Mouse (Mus musculus) brain, embryonic 14.5 days (tissue): Measurements from ENCODE around the gene Rpp25l. TPM values are rescaled to one million over a fixed set of nuclear protein-coding genes. Genes with fewer than 3 reads are reported as not detected.

Experiments used
- DNase-seq: peaks from one replicate; pipeline ENCODE4 v3.0.0-alpha.2; 2011; ENCODE audit warnings: low read depth
- CTCF ChIP-seq: fragments of 200-500 bp; IDR thresholded peaks from 2 replicates; pipeline ENCODE4 v1.5.1; 2012; ENCODE audit warnings: inconsistent platforms, mild to moderate bottlenecking, moderate library complexity, borderline replicate concordance; ENCODE audit not compliant: insufficient read depth, insufficient read length; ENCODE audit errors: extremely low read depth
- POLR2A ChIP-seq: fragments of 200-500 bp; IDR thresholded peaks from 2 replicates; pipeline ENCODE4 v1.6.1; 2012; ENCODE audit warnings: mild to moderate bottlenecking, inconsistent platforms, borderline replicate concordance; ENCODE audit not compliant: poor library complexity, insufficient read depth, insufficient read length, severe bottlenecking; ENCODE audit errors: extremely low read depth
- polyA plus RNA-seq: library from polyadenylated mRNA; depleted of rRNA; stranded (reverse); fragments of >200 nt; gene quantifications from 2 replicates; pipeline ENCODE4 v1.2.3, GENCODE M21; 2012; rRNA removed

Gene Rpp25l
- polyA plus RNA-seq = 53.9 and 79.7 TPM in 2 replicates

DNA sequence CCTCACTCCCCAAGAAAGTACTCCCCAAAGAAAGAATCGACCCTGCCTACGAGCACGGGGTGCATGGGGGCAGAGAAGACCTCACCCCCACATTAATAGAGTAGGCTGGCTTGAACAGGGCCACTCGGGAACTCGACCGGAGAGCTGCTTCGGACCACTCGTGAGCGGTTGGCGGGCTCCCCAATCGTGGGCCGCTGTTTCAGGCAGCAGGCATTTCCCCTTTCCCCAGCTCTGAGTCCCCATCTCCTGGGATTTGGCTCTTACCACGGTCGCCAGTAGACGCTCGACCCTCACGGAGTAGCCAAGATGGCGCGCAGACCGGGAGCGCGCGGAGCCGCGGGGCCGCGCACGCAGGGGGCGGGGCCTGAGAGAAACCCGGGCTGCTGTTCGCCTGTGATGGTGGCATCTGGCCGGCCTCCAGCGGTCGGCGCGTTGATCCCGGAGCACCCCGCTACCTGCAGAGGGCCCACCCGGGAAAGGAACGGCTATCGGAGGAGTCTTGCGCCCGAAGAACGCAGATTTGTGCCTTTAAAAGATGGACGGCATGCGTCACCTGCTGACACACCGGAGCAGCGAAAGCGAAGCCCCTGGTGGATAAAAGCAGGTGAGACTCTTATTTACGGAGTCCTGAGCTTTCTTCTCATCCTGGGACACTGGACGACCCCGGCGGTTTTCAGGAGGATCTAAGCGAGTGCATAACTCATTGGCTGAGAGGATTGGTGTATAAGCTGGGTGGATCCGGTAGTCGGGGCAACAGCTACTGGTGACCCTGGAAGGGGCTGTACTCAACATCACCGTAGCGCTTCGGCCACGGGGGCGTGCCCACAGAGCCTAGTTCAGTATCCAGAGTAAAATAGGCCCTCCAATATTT is at the start of gene Rpp25l:
TSS of gene Rpp25l (minus strand) at position 338 of the 871 bp plus-strand sequence.
- TF ChIP-seq POLR2A (peak; percentile 91), CTCF (peak; percentile 43)

GRCm38 (mm10) chr4:41762688-41763114 is 49.4 kb upstream of the Rpp25l start:
- DNase-seq = peak; percentile 60

More for the DNA sequence above, at the start of gene Rpp25l:
- peak; percentile 90 for DNase-seq

DNA sequence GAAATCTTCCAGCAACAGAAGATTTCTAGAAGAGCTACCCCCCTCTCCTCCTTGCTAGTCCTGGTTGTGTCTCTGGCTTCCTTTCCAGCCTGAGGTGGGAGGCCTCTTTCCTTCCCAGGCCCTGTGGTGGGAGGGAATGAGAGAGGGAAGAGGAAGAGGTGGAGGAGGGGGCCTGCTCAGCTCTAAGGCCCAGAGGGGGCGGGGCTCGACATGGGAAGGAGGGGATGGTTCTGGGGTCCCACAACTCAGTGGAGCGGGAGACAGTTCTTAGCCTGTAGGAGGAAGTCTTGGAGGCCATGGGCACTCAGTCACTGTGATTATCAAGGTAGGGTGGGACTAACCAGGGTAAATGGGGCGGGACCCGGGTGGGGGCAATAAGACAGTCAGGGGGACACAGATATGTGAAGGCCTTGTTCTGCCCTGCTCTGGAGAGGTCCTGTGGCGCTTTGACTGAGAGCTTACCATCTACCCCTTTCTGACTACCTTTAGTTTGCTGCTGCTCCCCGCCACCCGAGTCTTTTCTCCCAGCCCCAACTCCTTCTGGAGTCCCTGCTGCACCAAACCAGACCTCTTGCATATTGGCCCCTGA is 48.9 kb upstream of the Rpp25l start:
- TF ChIP-seq CTCF (no peak), POLR2A (no peak)
- DNase-seq = peak; percentile 11

DNA sequence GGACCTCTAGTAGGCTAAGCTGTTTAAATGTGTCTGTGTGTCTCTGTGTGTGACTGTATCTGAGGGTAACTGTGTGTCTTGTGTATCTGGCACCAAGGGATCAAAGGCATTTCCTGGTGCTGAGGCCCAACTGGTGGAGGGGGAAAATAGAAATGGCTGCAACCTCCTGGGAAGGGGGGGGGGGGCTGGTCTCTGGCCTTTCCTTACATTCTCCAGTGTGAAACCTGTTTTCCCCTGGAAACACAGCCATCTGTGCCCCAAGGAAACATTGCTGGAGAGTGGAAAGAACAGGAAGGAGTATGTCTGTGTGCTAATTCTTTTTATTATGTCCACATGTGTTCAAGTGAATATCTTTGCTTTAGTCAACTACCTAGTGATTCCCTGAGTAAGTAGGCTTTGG is 48.3 kb upstream of the Rpp25l start:
- DNase-seq = no peak
- no peak for TF ChIP-seq POLR2A
- TF ChIP-seq CTCF = no peak

- no peak for DNase-seq
- TF ChIP-seq CTCF (no peak), POLR2A (no peak)
Measured at GRCm38 (mm10) chr4:41760911-41761310, 47.6 kb upstream of the Rpp25l start.

- peak; percentile 89 for DNase-seq
- TF ChIP-seq POLR2A = 0 out of 2 replicates have a peak, but pooled peaks have one; percentile 28
- no peak for TF ChIP-seq CTCF
Measured at GRCm38 (mm10) chr4:41760288-41760721, 47.0 kb upstream of the Rpp25l start.

GRCm38 (mm10) chr4:41759656-41760287 is 46.4 kb upstream of the Rpp25l start:
- DNase-seq = no peak
- no peak for TF ChIP-seq CTCF
- no peak for TF ChIP-seq POLR2A

- no peak for DNase-seq
Measured at GRCm38 (mm10) chr4:41759206-41759605, 45.9 kb upstream of the Rpp25l start.

DNA sequence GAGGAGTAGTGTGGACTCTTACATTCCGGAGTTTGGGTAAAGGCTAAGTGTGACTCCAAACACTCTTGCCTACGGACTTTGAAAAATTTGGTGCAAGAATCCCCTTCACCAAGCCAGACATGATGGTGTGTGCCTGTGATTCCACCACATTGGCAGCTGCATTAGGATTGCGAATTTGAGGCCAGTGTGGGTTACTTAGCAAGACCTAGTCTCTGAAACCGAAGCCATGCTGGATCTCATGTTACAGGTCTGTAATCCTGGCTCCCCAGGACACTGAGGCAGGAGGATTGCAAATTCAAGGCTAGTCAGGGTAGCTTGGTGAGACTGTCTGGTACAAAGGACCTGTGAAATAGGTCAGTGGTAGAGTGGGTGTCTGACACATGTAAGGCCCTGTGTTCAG is 45.4 kb upstream of the Rpp25l start:
- TF ChIP-seq POLR2A (no peak), CTCF (no peak)
- no peak for DNase-seq

More at GRCm38 (mm10) chr4:41759206-41759605, 45.9 kb upstream of the Rpp25l start:
- TF ChIP-seq CTCF (no peak), POLR2A (no peak)

- no peak for TF ChIP-seq CTCF
- TF ChIP-seq POLR2A = no peak
Measured at GRCm38 (mm10) chr4:41758021-41758420, 44.7 kb upstream of the Rpp25l start.

DNA sequence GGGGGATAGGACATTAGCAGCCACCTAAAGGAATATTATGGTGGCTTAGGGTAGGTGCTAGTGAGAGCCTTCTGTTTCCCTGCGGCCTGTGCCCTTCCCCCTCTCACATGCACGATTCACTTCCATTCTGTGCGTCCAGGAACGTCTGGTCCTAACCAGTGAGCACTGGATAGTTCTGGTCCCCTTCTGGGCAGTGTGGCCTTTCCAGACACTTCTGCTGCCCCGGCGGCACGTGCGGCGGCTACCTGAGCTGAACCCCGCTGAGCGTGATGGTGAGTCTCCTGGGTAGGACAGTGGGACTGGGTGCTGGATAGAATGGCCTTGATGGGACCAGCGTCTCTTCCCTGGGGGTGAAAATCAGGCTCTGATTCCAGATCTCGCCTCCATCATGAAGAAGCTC is 44.0 kb upstream of the Rpp25l start:
- no peak for DNase-seq
- TF ChIP-seq CTCF (no peak), POLR2A (no peak)

More at GRCm38 (mm10) chr4:41758021-41758420, 44.7 kb upstream of the Rpp25l start:
- DNase-seq = no peak

DNA sequence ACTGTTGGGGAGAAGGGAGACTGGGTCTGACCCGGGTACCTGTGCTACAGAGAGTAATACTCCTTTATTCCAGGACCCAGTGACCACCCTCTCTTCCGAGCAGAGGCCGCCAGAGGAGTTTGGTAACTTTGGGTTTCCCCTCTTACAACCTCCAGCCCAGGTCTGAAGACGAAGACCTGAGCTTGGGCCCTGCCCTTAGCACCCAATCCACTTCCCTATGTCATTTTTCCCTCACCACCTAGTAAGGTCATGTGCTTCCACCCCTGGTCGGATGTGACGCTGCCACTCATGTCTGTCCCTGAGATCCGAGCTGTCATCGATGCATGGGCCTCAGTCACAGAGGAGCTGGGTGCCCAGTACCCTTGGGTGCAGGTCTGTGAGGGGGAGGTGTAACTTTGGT is 43.1 kb upstream of the Rpp25l start:
- no peak for TF ChIP-seq CTCF
- TF ChIP-seq POLR2A = no peak
- no peak for DNase-seq
